Mouse (Mus musculus) lung, adult 18-20 months (tissue): Measurements from ENCODE around the gene Erc1.

Experiments
- DNase-seq, 2 experiments: peaks; one replicate each; pipeline ENCODE4 v3.0.0; 2022; ENCODE audit warnings: mixed read lengths in 2 of 2

The Erc1 gene

DNA sequence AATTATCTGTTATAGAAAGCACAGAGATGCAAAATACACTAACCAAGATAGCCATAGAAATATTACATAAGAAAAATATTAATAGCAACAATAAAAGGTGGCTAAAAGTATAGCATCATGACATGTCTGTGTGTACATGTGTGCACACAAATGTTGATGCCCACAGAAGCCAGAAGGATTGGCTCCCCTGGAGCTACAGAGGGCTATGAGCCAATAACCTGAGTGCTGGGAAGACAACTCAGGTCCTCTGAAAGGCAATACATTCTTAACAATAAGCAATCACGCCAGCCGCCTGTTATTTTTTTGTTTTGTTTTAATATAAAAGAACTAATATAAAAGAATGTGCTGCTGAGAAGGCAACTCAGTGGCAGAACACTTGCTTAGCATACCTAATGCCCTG, 44.7 kb downstream of the Erc1 start:
- DNase-seq: no peak

DNA sequence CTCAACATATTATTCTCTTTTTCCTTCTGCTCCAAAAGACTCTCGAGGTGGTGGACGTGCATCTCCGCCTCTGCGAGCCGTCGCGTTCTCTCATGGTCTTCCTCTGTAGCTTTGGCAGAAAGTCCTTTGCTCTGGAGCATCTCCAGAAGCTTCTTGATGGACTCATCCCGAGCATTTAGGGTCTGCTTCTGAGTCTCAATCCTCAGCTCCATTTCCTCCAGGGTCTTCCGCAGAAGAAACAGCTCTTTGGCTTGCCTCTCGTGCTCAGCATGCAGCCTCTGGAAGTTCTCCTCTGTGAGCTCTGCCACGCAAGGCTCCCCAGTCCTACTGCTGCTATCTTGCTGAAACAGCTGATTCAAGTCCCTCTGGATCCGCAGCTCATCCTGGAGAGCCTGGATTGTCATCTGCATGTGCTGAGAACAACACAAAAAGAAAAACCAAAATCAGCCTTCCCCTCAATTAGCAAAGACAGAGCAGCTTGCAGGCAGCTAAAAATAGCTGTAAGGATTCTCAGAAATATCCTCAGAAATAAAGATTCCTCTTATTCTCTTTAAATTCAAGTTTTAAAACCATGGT, 51.0 kb downstream of the Erc1 start:
- DNase-seq: no peak

DNA sequence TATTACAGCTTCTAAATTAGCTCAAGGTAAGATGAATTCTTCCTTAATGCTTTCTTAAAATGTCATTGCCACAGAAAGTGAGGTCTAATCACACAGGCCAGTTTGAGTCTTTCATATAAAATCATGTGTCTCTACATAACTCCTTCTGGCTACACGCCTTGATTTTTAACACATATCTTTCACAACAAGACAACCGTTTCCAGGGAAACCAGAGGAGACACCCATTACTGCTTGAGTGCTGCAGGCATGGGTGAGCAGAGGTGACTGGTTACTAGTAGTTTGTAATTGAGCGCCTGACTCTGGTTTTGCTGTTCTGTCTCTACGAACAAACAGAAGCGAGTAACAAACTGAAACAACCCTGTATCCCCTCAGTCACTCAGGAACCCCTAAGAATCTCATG, 51.7 kb downstream of the Erc1 start:
- DNase-seq: no peak

DNA sequence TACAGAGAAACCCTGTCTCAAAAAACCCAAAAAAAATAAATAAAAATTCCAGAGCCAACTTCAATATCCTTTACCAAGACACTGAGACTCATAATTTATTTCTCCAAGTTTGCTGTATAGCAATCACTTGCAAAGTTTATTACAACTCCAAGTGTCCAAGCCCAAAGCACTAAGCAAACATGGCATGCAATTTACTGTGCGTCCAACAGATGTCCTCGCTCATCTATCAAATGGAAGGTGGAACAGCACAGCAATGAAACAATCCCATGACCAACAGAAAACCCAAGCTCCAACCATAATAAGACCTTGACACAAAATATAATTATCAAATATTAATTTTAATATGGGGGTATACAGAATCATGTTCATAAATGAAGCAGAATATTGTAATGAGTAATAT, 55.4 kb downstream of the Erc1 start:
- DNase-seq: peak; percentile 33 to 47

DNA sequence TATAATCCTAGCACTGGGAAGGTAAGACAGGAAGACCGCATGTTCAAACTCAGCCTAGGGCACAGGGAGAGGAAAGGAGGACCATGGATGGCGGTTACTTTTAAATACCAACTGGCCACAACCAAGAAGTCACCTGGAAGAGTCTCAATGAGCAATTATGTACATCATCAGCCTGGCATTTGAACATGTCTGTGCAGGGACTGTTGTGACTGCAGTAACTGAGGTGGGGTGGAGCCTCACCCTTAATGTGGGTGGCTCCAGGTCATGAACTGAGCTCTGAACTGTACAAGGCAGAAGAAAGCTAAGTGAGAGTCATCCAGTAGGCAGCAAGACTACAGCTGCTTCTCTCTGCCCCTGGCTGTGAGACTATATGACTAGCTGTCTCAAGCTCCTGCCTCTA, 65.6 kb downstream of the Erc1 start:
- DNase-seq: no peak

DNA sequence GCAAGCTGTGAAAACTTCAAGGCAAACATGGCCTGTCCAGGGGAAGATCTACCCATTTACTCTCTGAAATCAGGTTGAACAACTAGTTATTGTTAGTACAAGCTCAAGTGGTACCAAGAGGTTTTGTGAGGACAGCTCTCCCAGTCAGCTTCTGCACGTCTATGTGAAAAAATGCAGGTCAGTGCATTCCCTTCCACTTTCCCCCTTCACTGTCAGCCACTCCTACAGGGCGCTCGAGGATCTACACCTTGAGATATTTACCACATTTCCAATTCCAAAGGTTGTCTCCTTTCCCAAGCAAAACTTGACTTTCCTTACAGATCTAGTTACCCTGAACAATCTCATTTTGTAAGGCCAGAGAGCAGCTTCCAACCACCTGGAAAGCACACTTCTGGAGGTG, 66.9 kb downstream of the Erc1 start:
- peak in 1 of 2 experiments; percentile 4 for DNase-seq

DNA sequence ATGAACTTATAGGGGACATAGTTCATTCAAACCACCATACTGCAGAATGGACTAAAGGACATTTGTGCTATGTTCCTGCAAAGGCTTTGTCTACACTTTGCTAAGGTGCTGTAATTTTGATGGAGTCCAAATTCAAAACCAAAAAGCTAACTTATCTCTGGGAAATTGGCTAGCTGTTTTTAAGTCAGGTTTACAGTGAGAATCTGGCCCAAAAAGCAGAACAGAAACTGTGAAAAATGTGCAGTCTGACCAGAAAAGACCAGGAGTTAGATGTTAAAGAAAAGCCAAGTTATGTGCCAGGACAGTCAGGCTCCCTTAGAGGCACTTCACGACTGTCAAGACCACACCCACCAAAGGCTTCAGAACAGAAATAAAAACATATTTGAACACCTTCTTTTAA, 79.2 kb downstream of the Erc1 start:
- DNase-seq: no peak

DNA sequence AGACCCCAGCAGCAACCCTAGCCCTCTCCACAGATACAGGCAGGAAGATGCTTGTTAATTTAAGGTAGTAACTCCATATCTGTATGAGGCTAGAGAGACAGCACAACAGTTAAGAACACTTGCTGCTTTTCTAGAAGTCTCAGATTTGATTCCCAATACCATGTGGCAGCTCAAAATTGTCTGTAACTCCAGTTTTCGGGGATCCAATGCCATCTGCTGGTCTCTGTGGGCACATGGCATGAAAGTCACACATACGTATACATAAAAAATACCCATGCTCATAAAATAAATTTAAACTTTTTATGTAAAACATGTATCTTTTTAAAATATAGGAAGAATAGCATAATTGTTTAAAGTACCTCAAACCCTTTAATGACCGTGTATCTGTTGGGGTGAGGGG, 83.6 kb downstream of the Erc1 start:
- no peak for DNase-seq

DNA sequence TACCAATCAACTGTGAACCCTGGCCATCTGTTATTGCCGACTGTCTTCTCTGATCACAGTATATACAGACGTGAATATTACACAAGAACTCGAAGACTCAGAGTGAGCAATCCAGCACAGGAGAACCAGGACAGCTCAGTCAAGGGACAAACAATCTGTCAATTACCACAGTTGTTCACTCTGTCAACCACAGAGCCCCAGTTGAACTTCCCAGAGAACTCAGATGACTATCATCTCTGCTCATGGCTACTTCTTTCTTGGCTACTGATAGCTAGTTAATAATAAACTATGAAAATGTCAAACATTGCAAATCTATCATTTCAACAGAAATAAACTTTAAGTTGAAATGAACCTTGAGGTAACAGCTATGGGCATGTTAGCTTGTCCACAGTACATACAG, 88.1 kb downstream of the Erc1 start:
- no peak for DNase-seq

DNA sequence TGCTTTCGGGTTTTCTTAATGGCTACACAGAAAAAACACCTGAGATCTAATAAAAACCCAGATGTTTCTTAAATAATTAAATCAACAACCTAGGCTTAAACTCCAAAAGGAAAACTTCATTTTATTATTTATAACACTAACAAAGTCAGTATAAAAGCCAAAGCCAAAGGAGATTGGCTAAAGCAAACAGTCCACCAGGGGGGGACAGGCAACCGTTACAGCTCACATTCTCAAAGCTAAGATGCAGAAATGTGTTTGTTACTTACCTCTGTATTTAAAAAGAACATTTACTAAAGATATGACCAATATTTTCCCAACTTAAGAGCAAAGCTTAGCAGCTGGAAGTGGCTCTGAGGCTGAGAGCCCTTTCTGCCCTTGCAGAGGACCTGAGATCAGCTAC, 89.5 kb downstream of the Erc1 start:
- DNase-seq: no peak

DNA sequence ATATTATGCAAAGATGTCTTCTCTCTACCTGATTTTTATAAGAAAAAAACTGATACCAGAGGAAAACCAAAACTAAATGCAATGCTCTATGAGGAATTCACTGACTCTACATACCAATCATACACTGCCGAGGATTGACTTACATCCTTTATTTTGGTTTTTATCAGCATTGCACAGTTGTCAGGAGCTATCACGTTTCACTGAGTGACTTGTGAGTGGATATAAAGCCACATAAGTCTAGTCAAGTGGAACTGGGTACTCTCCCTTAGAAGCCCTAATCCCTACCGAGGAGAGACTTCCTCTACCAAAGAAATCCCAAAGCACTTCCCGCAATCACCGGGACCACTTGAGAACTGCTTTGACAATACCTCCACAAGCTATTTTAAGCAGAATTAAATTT, 90.2 kb downstream of the Erc1 start:
- DNase-seq: no peak

DNA sequence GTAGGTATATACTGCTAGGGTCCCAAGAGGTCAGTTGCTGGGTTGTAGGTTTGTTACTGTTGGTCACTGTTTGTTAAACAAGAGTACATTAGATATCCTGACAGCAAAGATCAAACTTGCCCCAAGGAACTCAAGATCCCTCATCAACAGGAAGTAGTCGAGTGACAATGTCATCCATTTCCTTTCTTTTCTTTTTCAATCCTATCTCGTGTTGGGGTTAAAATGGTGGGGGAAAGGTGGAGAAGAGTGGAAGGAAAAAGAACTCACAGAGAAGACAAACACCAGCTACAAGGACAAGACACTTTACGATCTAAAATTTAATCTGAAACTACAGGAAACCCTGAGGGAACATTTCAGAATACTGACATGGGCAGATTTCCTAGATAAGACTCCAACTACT, 92.1 kb downstream of the Erc1 start:
- no peak for DNase-seq

DNA sequence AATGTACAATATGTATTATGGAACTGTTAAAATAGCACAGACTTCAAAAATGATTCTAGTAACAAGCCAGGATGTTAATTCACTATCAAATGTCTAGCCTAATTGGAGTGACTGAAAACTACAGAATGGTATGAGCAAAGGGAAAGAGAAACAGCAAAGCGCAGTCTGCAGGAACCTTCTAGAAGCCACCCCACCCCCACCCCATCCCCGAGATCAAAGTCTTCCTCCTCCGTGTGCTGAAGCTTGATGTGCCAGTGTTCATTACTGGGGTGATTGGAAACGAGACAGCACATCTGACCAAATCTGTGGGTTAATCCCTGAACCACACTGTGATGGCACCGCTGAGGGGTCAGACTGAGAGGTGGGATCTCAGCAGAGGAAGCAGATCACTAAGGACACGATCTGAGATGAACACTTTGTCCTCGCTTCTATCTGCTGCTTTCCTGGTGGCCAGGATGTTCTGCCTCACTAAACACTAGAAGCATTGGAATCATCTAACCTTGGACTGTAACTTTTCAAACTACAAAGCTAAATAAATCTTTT, 98.8 kb downstream of the Erc1 start:
- no peak for DNase-seq

DNA sequence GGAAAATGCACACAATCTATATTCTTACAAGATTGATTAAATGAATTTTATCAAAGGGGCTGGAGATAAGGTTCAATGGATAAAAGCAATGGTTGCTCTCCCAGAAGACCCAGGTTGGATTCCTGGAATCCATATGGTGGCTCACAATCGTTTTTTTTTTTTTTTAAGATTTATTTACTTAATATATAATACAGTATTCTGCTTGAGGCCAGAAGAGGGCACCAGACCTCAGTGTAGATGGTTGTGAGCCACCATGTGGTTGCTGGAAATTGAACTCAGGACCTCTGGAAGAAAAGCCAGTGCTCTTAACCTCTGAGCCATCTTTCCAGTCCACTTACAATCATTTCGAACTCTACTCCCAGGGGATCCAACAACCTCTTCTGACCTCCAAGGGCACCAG, 106.1 kb downstream of the Erc1 start:
- DNase-seq: no peak

DNA sequence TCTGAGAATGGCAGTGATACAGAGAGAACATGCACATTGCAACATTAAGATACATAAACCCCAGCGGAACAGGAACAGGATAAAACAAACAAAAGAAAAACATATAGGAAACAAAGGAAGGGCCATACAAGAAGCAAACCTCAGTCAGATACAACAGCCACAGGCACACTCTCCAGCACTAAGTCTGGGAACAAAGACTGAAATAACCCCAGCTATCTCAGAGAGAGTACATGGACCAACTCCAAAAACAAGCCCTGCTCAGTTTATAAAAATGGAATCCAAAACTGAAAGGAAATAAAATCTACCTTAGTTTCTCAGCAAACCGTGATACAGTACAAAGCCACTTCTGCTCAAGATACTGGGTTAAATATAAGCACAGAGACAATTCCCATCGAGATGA, 107.4 kb downstream of the Erc1 start:
- no peak for DNase-seq

DNA sequence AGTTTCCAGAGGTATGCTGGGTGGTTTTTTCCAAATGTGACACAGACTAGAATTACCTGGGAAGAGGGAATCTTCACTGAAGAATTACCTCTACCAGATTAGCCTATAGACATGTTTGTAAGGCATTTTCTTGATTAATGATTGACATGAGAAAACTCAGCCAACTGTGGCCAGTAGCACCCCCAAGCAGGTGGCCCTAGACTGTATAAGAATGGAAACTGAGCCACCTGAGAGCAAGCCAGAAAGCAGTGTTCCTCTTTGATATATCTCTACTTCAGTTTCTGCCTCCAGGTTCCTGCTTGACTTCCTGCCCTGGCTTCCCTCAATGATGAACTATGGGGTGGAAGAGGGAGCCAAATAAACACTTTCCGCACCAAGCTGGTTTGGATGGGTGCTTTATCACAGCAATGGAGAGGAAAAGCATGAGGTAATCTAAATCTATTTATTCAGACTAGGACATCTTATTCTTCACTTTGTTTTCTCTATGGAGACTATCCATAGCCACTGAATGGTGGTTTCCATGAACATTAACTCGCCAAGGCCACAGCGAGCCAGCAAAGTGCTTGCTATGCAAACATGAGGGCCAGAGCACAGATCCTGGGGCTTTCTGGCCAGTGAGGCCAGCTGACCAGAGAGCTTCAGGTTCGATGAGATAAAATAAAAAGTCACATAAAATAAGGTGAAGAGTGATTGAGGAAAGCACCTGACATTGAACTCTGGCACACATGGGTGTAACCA, 109.2 kb downstream of the Erc1 start:
- DNase-seq: no peak

DNA sequence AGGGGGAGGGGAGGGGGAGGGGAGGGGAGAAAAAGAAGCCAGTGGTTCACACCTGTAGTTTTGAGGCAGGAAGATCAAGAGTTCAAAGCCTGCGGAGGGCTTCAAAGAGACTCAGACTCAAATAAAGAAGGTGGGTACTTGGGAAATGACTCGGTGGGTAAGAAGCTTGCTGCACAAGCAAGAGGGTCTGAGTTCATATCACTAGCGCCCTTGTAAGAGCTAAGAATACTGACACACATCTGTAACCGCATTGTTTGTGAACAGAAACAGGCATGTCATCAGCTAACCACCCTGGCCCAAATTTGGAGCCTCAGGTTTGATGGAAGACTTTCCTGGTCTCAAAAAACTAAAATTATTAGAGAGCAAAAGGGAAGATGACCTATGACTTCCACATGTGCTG, 110.3 kb downstream of the Erc1 start:
- DNase-seq: no peak

DNA sequence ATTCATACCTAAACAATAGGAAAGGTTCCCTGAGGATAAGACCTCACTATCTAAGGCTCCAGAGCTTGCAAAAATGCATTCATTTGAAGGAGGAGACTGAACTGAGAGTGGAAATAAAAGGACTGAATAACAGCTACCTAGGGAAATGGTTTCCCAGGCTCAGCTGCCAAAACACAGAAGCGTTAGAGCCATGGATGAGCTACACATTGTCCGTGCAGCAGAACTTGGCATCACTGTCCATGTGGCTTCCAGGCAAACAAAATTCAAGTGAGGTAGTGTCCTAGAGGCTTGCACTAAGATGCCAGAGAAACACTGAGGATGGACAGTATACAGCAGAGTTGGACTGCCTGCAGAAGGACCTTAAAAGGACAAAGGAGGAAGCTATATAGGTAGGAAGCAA, 112.0 kb downstream of the Erc1 start:
- no peak for DNase-seq

DNA sequence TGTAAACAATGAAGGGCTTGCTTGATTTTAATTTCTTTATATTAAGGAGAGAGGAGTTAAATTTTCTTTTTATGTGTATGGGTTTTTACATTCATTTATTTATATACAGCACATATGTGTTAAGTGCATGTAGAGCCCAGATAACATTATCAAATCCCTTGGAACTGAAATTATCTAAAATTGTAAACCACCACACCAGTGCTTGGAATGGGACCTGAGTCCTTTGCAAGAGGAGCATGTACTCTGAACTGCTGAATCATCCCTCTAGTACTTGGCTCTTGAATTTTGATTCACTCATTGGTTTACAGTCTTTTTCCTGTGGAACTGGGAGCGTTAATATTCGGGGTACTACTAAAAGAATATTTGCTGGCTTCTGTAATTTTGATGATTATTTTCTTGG, 116.8 kb downstream of the Erc1 start:
- DNase-seq: no peak

DNA sequence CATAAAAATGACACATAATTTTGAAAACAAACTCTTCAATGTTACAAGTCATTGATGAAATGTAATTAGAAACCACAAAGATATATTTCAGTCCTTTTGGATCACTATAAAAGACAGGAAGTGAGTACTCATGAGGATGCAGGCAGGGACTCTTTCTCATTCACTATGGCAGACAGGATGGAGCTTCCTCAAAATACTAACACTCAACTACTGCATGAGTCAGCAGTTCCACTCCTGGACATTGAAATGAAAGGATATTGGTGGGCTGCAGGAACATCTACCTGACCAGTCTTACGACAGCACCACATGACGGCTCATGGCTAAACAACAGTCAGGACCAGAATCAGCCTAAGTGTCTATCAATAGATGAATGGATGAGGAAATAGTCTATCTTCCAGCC, 132.7 kb downstream of the Erc1 start:
- DNase-seq: no peak

DNA sequence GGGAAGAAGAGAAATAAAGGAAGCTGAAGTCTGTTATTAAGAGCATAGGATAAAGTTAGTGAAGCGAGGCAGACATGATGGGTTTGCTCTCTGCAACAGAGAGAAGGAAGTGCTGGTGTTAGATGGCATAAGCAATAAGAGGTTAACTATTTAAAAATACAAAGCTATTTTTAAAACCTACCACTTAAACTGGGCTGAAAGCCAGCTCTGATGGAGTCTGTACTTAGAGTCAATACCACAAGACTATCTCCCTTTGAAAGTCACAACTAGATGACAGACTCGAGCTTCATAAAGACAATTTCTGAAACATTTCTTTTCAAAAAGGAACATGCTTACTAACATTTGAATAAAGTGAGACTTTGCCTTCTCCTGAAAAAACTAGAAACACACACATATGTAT, 134.0 kb downstream of the Erc1 start:
- no peak for DNase-seq

DNA sequence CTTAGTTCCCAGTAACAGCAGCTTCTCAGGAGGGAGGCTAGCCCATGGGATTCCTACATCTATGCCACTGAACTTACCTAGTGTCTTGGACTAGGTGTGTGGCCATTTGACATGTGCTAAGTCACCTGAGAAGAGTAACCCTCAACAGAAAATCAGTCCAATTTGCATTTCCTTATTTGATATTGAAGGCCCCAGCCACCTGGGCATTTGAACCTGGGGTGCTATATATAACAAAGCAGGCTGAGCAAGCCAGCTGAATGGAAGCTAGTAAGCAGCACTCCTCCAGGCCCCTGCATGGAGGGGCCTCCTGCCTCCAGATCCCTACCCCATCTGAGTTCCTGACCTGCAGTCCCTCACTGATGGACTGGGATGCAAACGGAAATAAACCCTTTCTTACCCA, 135.5 kb downstream of the Erc1 start:
- no peak for DNase-seq

DNA sequence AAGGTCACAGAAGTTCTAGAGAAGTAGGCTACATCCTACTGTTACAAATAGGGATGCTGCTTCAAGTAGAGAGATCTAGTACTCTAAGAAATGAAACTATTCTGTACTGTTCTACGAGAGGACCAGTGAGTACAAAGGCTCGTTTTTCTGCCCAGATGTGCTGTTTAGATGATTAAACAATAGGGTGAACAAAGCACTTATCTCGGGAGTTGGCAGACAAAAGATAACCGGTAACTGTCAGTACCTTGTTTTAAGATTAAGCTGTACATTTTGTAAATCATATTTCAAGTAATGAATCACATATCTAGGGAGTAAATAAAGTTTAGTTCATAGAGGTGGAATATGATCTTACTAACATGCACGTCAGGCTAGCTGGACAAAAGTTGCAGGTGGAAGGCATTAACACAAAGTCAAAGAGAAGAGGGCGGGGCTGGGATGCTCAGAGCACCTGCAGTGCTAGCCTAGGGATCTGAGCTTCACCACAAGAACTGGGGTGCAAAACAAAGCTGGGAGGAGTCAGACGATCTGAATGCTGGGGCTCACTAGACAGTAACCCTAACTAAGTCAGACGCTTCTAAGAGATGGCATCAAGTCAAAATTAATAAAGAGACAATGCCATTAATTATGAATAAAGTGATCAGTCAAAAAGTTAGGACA, 136.2 kb downstream of the Erc1 start:
- no peak for DNase-seq

DNA sequence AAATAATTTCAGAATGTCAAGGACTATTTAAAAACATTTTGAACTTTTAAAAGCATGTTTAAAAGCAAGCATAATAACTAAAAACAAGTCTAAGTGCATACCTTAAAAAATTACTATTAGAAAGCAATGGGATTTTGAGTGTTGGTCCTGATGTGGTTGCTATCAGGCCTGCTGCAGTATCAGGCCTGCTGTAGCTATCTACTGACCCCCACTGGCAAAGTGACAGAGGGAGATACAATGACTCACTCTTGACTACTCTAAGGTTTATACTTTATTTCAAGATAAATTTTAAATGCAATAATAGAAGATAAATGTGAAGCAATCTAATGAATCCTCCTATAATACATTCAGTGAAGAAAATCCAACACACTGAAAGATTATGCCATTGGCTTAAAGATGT, 138.4 kb downstream of the Erc1 start:
- no peak for DNase-seq
